Mouse (Mus musculus) intestine, embryonic 16.5 days (tissue): ENCODE measurements around the gene Nim1k. TPM values are rescaled to one million over a fixed set of nuclear protein-coding genes. Genes with fewer than 3 reads are reported as not detected.
"Not testable (repeated sequence)": the region's sequence is repeated elsewhere in the genome, so short reads cannot be mapped to it uniquely, and the experiment has no call there.

Source experiments
- ATAC-seq: fragments of 200-750 bp; cut with Nextera tagmentation; 2 replicates; pipeline ENCODE4 v1.8.0; 2017; ENCODE audit warnings: moderate TSS enrichment, moderate library complexity
- H3K27ac ChIP-seq: fragments of 300-500 bp; sonication (generic); 2 replicates; pipeline ENCODE4 v1.5.1; 2014; ENCODE audit warnings: mild to moderate bottlenecking, low read length
- H3K27me3 ChIP-seq: fragments of 300-500 bp; sonication (generic); replicated peaks from 2 replicates; pipeline ENCODE4 v1.6.1; 2014; ENCODE audit warnings: low read length, control low read depth, mixed read lengths; ENCODE audit not compliant: control insufficient read depth, insufficient read depth
- H3K36me3 ChIP-seq: fragments of 300-500 bp; sonication (generic); 2 replicates; pipeline ENCODE4 v1.6.1; 2014; ENCODE audit warnings: low read length, control low read depth; ENCODE audit not compliant: control insufficient read depth, insufficient read depth
- H3K4me1 ChIP-seq: fragments of 300-500 bp; sonication (generic); 2 replicates; pipeline ENCODE4 v1.6.1; 2014; ENCODE audit warnings: low read length, control low read depth, mixed read lengths; ENCODE audit not compliant: control insufficient read depth, insufficient read depth
- H3K4me2 ChIP-seq: fragments of 300-500 bp; sonication (generic); 2 replicates; pipeline ENCODE4 v1.6.1; 2014; ENCODE audit warnings: low read depth, low read length, control low read depth
- H3K4me3 ChIP-seq: fragments of 300-500 bp; sonication (generic); 2 replicates; pipeline ENCODE4 v1.5.1; 2014; ENCODE audit warnings: mild to moderate bottlenecking, low read length
- H3K9ac ChIP-seq: fragments of 300-500 bp; sonication (generic); 2 replicates; pipeline ENCODE4 v1.6.1; 2014; ENCODE audit warnings: low read depth, low read length
- H3K9me3 ChIP-seq: fragments of 300-500 bp; sonication (generic); 2 replicates; pipeline ENCODE4 v1.6.1; 2016; ENCODE audit warnings: low read length, control low read depth; ENCODE audit not compliant: control insufficient read depth
- WGBS: fragments of 180-500 bp; shearing (Covaris S2); extraction: QIAGEN DNeasy Blood & Tissue Kit; methylation state at CpG from one replicate; pipeline ENCODE4 v1.1.7; 2014; 5-methylcytosine and 5-hydroxymethylcytosine counted together
- polyA plus RNA-seq: library from polyadenylated mRNA; unstranded; fragments of >200 nt; fragmentation: Nextera tagmentation; extraction: Ambion mirVana; gene quantifications from 2 replicates; pipeline ENCODE4 v1.2.1, GENCODE M21; 2015

The Nim1k gene
- polyA plus RNA-seq, 1 experiment from 2014 or later: 0.39 TPM

DNA sequence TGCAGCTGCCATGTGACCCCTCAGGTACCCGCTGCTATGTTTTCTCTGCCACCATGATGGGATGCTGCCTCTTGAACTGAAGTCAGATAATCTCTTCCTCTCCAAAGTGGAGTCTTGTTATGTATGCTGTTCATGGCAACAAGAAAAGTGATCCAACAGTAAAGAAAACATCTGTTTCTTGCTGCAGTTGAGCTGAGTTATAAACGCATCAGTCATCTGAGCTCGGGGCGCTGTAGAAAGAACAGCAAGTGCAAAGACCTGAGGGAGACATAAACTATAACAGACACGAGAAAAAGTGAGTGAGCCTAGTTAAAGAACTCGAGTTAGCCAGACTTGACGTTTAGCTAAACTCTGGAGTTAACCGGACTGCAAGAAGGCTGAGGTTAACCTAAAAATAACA is 76.9 kb downstream of the Nim1k start:
- Histone ChIP-seq H3K27me3 (no peaks in the 10 kb centered on the region), H3K4me2 (no peak overlapping the region), H3K27ac (no peak overlapping the region), H3K9me3 (no peaks in the 10 kb centered on the region), H3K4me1 (no peaks in the 10 kb centered on the region), H3K36me3 (no peaks in the 10 kb centered on the region), H3K9ac (no peak overlapping the region), H3K4me3 (no peak overlapping the region)
- no peak for ATAC-seq
- 57% methylated on average over 8 of the region's 8 CpGs for WGBS

DNA sequence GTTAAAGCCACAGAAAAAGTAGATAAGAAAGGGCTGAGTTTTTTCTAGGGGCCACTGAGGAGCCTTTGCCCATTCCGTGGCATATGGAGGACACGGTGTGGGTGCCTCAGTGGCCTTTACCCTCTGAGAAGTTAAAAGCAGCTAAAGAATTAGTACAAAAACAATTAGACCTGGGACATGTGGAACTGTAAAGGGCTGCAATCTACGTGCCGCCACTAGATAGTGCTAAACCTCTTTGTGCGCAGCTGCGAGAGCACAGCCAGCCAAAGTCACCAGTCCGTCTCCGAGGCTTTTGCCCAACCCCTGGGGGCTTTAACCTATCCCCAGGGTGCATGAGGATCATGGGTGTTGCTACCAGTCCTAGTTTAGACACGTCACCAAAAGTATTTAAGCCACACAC is 94.3 kb downstream of the Nim1k start:
- not testable (repeated sequence) for H3K36me3 ChIP-seq, ATAC-seq, H3K4me1 ChIP-seq, H3K9ac ChIP-seq, H3K27me3 ChIP-seq, H3K27ac ChIP-seq, H3K4me3 ChIP-seq, H3K9me3 ChIP-seq, H3K4me2 ChIP-seq
- WGBS: 71% methylated on average over 4 of the region's 9 CpGs

Other genes starting within 250 kb of the Nim1k start
- gene Ccl28, start 132.1 kb downstream of the Nim1k start, polyA plus RNA-seq: 0.42 and 0.44 TPM in 2 replicates
- gene Hmgcs1, start 65.5 kb downstream of the Nim1k start, polyA plus RNA-seq: 247 and 266 TPM in 2 replicates
- gene Zfp131, start 35.0 kb upstream of the Nim1k start, polyA plus RNA-seq: 18.0 and 21.4 TPM in 2 replicates
- gene AF067063, start 74.3 kb upstream of the Nim1k start, polyA plus RNA-seq: not detected in 2 replicates
- not detected in 2 replicates for gene D13Ertd608e, start 80.1 kb upstream of the Nim1k start, polyA plus RNA-seq
- gene Tcstv1, start 138.9 kb upstream of the Nim1k start, polyA plus RNA-seq: not detected in 2 replicates
- gene Gm21761, start 173.4 kb upstream of the Nim1k start, polyA plus RNA-seq: not detected in 2 replicates
- not detected in 2 replicates for gene B020031M17Rik, start 194.9 kb upstream of the Nim1k start, polyA plus RNA-seq